ENCODE assay signal across 8 mouse cellular contexts in genomic region chr2:174075072-174075570, GRCm38 (mm10). TPM values are rescaled to one million over a fixed set of nuclear protein-coding genes. Genes with fewer than 3 reads are reported as not detected.
A peak's percentile ranks its signal among the peaks of the same experiment; 100 is the strongest.
DNase-seq lines count a peak whose midpoint lies in the region; ATAC-seq and TF ChIP-seq lines count a peak whose summit lies in the region.

No protein-coding gene starts in this region.

- 4% methylated on average over 20 of the region's 22 CpGs for WGBS in embryonic facial prominence, embryonic 14.5 days
- 2% methylated on average over 22 of the region's 22 CpGs for WGBS in hindbrain, postnatal 0 days
- 4% methylated on average over 22 of the region's 22 CpGs for WGBS in liver, embryonic 11.5 days
- WGBS in olfactory bulb, adult 2 months = 5% methylated on average over 22 of the region's 22 CpGs

- H3K9ac ChIP-seq in embryonic facial prominence, embryonic 14.5 days (ENCODE audit: low read depth, low read length) = peak overlapping the region; percentile 66
- H3K9ac ChIP-seq in hindbrain, postnatal 0 days (replicated peaks; ENCODE audit: low read length) = peak overlapping the region; percentile 48; the same call in 1 of the 2 replicates
- H3K9ac ChIP-seq in liver, embryonic 11.5 days (ENCODE audit: low read depth, low read length) = peak overlapping the region; percentile 68

- TF ChIP-seq CTCF in hindbrain, postnatal 0 days (IDR thresholded peaks at IDR 0.05; ENCODE audit: low read depth) = no peak
- TF ChIP-seq CTCF in olfactory bulb, adult 2 months (IDR thresholded peaks at IDR 0.05; ENCODE audit: insufficient read depth, low read depth, low read length) = no peak

- ATAC-seq in embryonic facial prominence, embryonic 14.5 days (ENCODE audit: low read depth) = no peak
- no peak for ATAC-seq in hindbrain, postnatal 0 days
- ATAC-seq in liver, embryonic 11.5 days (replicated peaks; ENCODE audit: low FRiP score) = no peak

- no peaks in the 10 kb centered on the region for H3K9me3 ChIP-seq in embryonic facial prominence, embryonic 14.5 days (ENCODE audit: control insufficient read depth, low read length)
- no peaks in the 10 kb centered on the region for H3K9me3 ChIP-seq in hindbrain, postnatal 0 days (ENCODE audit: low read length)
- H3K9me3 ChIP-seq in liver, embryonic 11.5 days (ENCODE audit: control insufficient read depth, low read length) = no peaks in the 10 kb centered on the region

- no peaks in the 10 kb centered on the region for H3K27me3 ChIP-seq in embryonic facial prominence, embryonic 14.5 days (replicated peaks; ENCODE audit: control insufficient read depth, insufficient read depth, low read length)
- H3K27me3 ChIP-seq in hindbrain, postnatal 0 days (ENCODE audit: insufficient read depth, low read length) = no peaks in the 10 kb centered on the region
- no peaks in the 10 kb centered on the region for H3K27me3 ChIP-seq in liver, embryonic 11.5 days (replicated peaks; ENCODE audit: control insufficient read depth, insufficient read depth, low read length)

- no peak for TF ChIP-seq POLR2A in olfactory bulb, adult 2 months (IDR thresholded peaks at IDR 0.05; ENCODE audit: insufficient read depth, low read depth, low read length)

- H3K27ac ChIP-seq in embryonic facial prominence, embryonic 14.5 days (replicated peaks; ENCODE audit: low read depth, low read length) = peak overlapping the region; percentile 94
- H3K27ac ChIP-seq in hindbrain, postnatal 0 days = peak overlapping the region; percentile 80
- peak overlapping the region; percentile 82 for H3K27ac ChIP-seq in liver, embryonic 11.5 days (ENCODE audit: low read depth, low read length)
- no peak overlapping the region; the same call in 1 of the 2 replicates for H3K27ac ChIP-seq in olfactory bulb, adult 2 months (ENCODE audit: insufficient read depth, low read depth, low read length)

- H3K4me2 ChIP-seq in embryonic facial prominence, embryonic 14.5 days (ENCODE audit: low read depth, low read length) = peak overlapping the region; percentile 94
- H3K4me2 ChIP-seq in hindbrain, postnatal 0 days (ENCODE audit: low read depth, low read length) = peak overlapping the region; percentile 70
- H3K4me2 ChIP-seq in liver, embryonic 11.5 days = peak overlapping the region; percentile 97

- peak overlapping the region; percentile 79 for H3K4me3 ChIP-seq in embryonic facial prominence, embryonic 14.5 days (ENCODE audit: low read depth, low read length)
- H3K4me3 ChIP-seq in hindbrain, postnatal 0 days (ENCODE audit: low read length) = peak overlapping the region; percentile 35
- peak overlapping the region; percentile 82 for H3K4me3 ChIP-seq in liver, embryonic 11.5 days (ENCODE audit: low read depth, low read length)
- H3K4me3 ChIP-seq in olfactory bulb, adult 2 months (ENCODE audit: insufficient read depth, low read depth, low read length) = peak overlapping the region; percentile 7

- DNase-seq in adrenal gland, postnatal 14 days = peak; percentile 19
- DNase-seq in adrenal gland, postnatal 10 days = no peak
- DNase-seq in 3134 (ENCODE audit: extremely low read depth, insufficient read length, low spot score) = peak; percentile 16
- no peak for DNase-seq in embryonic facial prominence, embryonic 14.5 days (ENCODE audit: low spot score)
- no peak for DNase-seq in hindbrain, postnatal 0 days (ENCODE audit: low spot score)
- DNase-seq in liver, embryonic 11.5 days (ENCODE audit: low spot score) = peak; percentile 55
- no peak for DNase-seq in gastrocnemius, postnatal 14 days

- H3K36me3 ChIP-seq in embryonic facial prominence, embryonic 14.5 days (ENCODE audit: control insufficient read depth, insufficient read depth, low read length) = no peaks in the 10 kb centered on the region
- no peaks in the 10 kb centered on the region for H3K36me3 ChIP-seq in hindbrain, postnatal 0 days (ENCODE audit: insufficient read depth, low read length)
- no peaks in the 10 kb centered on the region for H3K36me3 ChIP-seq in liver, embryonic 11.5 days (ENCODE audit: control insufficient read depth, insufficient read depth, low read length)

- intact Hi-C loops in gastrocnemius, postnatal 14 days (cut with DNase I; ENCODE audit: low total_unique reads) = no loop called here

- H3K4me1 ChIP-seq in embryonic facial prominence, embryonic 14.5 days (ENCODE audit: control insufficient read depth, insufficient read depth, low read length) = peaks cover 20% of the 10 kb centered on the region
- peaks cover 18% of the 10 kb centered on the region; the same call in 1 of the 2 replicates for H3K4me1 ChIP-seq in hindbrain, postnatal 0 days (ENCODE audit: insufficient read depth, low read length)
- peaks cover 12% of the 10 kb centered on the region for H3K4me1 ChIP-seq in liver, embryonic 11.5 days (replicated peaks; ENCODE audit: control insufficient read depth, insufficient read depth, low read length)
- H3K4me1 ChIP-seq in olfactory bulb, adult 2 months (ENCODE audit: control insufficient read depth, insufficient read depth, low read length) = peaks cover 20% of the 10 kb centered on the region

RNA-seq across cellular contexts. Expression of gene Stx16, which starts 1.0 kb away (rescaled TPM):
- total RNA-seq in adrenal gland, postnatal 14 days (2021) = 33.8 and 37.5 TPM in 2 replicates
- total RNA-seq in adrenal gland, postnatal 10 days (2021) = 10 to 100 TPM; 30.9 to 37.5 TPM
- polyA plus RNA-seq in embryonic facial prominence, embryonic 14.5 days (2014; fragmentation: Nextera tagmentation; extraction: Ambion mirVana) = 9.7 and 10.8 TPM in 2 replicates
- total RNA-seq in hindbrain, postnatal 0 days (2014; rRNA removed) = 23.5 and 30.5 TPM in 2 replicates
- polyA plus RNA-seq in hindbrain, postnatal 0 days (2015; fragmentation: Nextera tagmentation; extraction: Ambion mirVana) = 7.9 and 8.6 TPM in 2 replicates
- polyA plus RNA-seq in liver, embryonic 11.5 days (2014; fragmentation: Nextera tagmentation; extraction: Ambion mirVana) = 7.2 and 9.6 TPM in 2 replicates
- 78.7 TPM in 1 of 2 replicates, not detected in the other for polyA plus RNA-seq in olfactory bulb, adult 2 months (2012; ENCODE audit: insufficient read depth, insufficient read length, low replicate concordance, missing spikeins)
- 10 to 100 TPM; 22.1 to 26.1 TPM for total RNA-seq in gastrocnemius, postnatal 14 days (2021)

RNA-seq across cellular contexts. Expression of gene Npepl1, which starts 35.0 kb away (rescaled TPM):
- 65.4 and 71.0 TPM in 2 replicates for total RNA-seq in adrenal gland, postnatal 14 days (2021)
- total RNA-seq in adrenal gland, postnatal 10 days (2021) = 10 to 100 TPM; 67.9 to 82.2 TPM
- polyA plus RNA-seq in embryonic facial prominence, embryonic 14.5 days (2014; fragmentation: Nextera tagmentation; extraction: Ambion mirVana) = 79.9 and 80.6 TPM in 2 replicates
- 24.7 and 29.5 TPM in 2 replicates for total RNA-seq in hindbrain, postnatal 0 days (2014; rRNA removed)
- polyA plus RNA-seq in hindbrain, postnatal 0 days (2015; fragmentation: Nextera tagmentation; extraction: Ambion mirVana) = 18.8 and 20.3 TPM in 2 replicates
- polyA plus RNA-seq in liver, embryonic 11.5 days (2014; fragmentation: Nextera tagmentation; extraction: Ambion mirVana) = 57.7 and 59.1 TPM in 2 replicates
- polyA plus RNA-seq in olfactory bulb, adult 2 months (2012; ENCODE audit: insufficient read depth, insufficient read length, low replicate concordance, missing spikeins) = not detected in 2 replicates
- total RNA-seq in gastrocnemius, postnatal 14 days (2021) = 10 to 100 TPM; 45.6 to 45.9 TPM

Comparison
In these comparisons a context has a peak if more than half of its experiments do, and no peak if none do; other contexts are left out.
1. DNase-seq: peak in adrenal gland, postnatal 14 days (single experiment), 3134 (single experiment) and liver, embryonic 11.5 days (single experiment); none in adrenal gland, postnatal 10 days (single experiment), embryonic facial prominence, embryonic 14.5 days (single experiment), hindbrain, postnatal 0 days (single experiment) and gastrocnemius, postnatal 14 days (single experiment).
2. H3K4me3 ChIP-seq: peak in every context shown above with its lines; median percentile 82 in liver, embryonic 11.5 days; 79 in embryonic facial prominence, embryonic 14.5 days; 35 in hindbrain, postnatal 0 days; 7 in olfactory bulb, adult 2 months.
3. Peak in every context shown above with its lines, with median percentiles within 50 percentile points of each other: H3K4me2 ChIP-seq and H3K9ac ChIP-seq.